Mouse (Mus musculus): Measurements from ENCODE around the gene Kcnq1.

DNA sequence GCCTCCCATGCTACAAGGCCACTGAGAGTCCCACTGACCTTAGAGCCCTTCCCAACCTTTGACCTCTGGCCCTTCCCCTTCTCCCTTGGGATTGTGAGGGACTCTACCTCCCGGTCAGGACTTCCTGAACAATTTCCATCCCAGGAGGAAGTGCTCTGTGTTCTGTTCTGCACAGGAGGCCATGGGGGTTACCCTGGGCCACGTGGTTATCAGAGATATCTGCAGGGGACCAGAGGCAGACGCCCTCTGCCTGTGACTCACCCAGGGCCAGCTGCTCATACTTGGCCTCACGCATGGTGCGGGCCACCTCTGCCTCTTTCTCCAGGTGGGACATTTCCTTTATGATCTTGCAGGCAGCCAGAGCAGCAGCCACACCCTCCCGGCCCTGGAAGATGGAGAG is 24.1 kb upstream of the Kcnq1 start:
- no peak for TF ChIP-seq CTCF (IDR thresholded peaks at IDR 0.05; ENCODE audit: insufficient read depth, low read length)
- no peak for TF ChIP-seq POLR2A (IDR thresholded peaks at IDR 0.05; ENCODE audit: borderline replicate concordance, extremely low read depth, low read depth, low read length)
